Mouse (Mus musculus) lung, postnatal 25 days (tissue): Measurements from ENCODE around the gene Tmem181a.
"Not testable (repeated sequence)": the region's sequence is repeated elsewhere in the genome, so short reads cannot be mapped to it uniquely, and the experiment has no call there.

Experiments used
- DNase-seq: peaks from one replicate; pipeline ENCODE4 v3.0.0; 2022; ENCODE audit warnings: low spot score

The Tmem181a gene

GRCm38 (mm10) chr17:6256400-6257069 is at the start of gene Tmem181a:
TSS of gene Tmem181a (plus strand) at chr17:6256860.
- DNase-seq, result not testable (repeated sequence)

- DNase-seq, result no peak
These were observed 44.9 kb upstream of the Tmem181a start for GRCm38 (mm10) chr17:6211721-6212120.

DNA sequence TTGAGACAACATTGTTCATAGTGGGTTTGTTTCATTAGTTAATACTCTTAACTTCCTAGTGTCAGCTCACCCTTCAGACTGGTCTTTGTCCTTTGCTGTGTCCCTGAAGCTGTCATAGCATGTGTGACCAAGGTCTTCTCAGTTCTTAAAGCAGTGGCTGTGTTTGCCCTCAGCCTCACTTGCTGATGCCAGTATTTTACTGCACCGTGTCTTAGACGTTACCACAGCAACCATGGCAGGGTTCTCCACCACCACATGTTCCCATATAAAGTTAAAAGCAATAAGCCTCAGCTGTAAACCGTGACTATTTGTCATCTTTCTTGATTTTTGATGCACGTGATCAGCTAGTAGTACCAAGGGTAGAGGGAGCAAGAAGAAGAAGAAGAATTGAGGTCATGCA is 41.0 kb upstream of the Tmem181a start:
- DNase-seq, result no peak

- DNase-seq, result no peak
These were observed 40.1 kb upstream of the Tmem181a start for GRCm38 (mm10) chr17:6216514-6216913.

- DNase-seq, result not testable (repeated sequence)
These were observed 24.0 kb upstream of the Tmem181a start for GRCm38 (mm10) chr17:6232633-6233032.

- DNase-seq, result not testable (repeated sequence)
These were observed 5.4 kb upstream of the Tmem181a start for GRCm38 (mm10) chr17:6251298-6251697.

GRCm38 (mm10) chr17:6257070-6257456 is 403 bp downstream of the Tmem181a start:
- not testable (repeated sequence) for DNase-seq

DNA sequence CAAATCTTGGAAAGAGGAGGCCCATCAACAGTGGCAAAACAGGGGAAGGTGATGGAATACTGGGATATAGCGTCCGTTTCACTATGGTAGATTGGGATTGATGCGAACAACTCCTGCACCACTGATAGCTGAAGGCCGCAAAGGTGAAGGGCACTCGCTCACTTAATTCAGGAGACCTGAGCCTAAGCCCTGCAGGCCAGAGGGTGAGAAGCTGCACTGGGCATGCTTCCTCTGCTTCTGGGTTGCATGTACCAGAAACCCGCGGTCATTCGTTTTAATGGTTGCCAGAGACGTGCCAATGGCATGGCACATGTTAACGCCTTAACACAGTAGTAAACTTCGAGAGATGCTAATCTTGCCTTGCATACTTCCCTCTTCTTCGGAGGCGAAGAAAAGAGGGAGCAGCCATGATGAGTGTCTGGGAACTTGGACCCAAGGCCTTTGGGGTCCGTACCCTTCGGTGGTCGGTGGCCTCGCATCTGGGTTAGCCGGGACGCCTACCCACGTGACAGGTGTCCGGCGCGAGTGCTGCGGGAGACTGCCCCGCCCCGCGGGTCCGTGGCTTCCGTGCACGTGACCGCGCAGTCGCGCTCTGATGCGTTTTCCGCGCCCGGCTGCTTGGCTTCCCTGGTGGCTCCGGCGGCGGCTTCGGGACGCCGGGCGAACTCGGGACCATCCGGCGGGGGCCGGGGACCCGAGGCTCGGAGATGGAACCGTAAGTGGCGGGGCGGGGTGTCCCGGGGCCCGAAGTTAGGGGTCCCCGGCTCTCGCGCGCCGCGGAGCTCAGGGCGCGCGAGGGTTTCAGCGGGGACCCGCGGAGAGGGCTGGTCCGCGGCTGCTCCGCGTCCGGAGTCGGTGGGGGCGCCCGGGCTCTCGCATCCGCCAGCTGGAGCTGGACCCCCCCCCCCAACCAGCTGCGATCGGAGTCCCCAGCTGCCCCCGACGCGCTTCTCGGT is 13.5 kb downstream of the Tmem181a start:
- DNase-seq, result not testable (repeated sequence)

DNA sequence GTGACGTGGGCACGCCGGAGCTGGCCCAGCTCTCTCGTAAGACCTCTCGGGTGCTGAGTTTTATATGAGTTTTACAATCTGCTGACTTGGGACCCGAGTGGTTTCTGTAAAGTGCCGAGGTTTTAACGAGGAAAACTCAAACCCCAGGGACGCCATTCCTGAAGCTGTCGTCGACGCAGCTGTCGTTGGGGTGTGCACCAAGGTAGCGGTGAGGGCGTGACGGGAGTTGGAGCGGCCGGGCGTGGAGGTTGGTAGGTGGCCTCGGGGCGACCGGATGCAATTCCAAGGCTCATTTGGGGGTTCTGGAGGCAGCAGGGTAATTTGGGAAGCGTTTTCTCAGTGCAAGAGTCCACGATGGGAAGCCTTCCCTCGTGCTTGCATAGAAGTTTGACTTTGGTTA is 14.2 kb downstream of the Tmem181a start:
- not testable (repeated sequence) for DNase-seq

DNA sequence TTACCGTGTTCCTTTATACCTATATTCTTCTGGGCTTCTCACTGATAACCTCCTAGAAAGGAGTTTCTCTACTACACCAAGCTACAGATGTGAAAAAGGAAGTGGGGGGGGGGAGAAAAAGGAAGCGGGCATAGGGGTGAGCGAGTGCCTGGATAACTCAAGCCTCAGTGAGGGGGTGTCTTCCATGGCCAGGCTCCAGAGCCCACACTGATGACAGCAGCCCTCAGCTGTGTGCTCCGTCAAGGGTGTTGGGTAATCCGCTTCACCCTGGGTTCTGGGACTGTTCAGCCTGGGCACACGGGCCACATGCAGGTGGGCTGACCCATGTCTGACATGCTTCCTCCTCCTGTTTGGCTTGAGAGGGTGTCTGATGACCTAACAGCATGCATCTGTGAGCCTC is 15.3 kb downstream of the Tmem181a start:
- DNase-seq, result not testable (repeated sequence)

DNA sequence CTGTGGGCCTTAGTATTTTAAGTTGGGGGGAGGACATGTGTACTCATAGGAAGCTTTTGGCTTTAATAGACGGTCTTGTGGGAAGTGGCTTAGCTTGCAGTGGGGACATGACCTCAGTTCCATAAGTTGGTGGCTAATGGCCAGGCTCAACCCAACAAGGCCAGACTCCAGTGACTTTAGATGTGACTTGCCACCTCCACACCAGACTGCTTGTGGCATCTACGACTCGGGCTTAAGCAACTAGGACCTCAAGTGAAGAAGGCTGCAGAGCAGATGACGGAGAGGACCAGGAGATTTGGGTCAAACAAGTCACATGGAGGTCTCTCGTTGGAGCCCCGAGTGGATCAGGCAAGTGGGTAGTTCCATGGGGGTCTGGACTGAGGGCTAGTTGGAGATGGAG is 18.0 kb downstream of the Tmem181a start:
- not testable (repeated sequence) for DNase-seq

GRCm38 (mm10) chr17:6279205-6279604 is 22.5 kb downstream of the Tmem181a start:
- peak; percentile 49 for DNase-seq

DNA sequence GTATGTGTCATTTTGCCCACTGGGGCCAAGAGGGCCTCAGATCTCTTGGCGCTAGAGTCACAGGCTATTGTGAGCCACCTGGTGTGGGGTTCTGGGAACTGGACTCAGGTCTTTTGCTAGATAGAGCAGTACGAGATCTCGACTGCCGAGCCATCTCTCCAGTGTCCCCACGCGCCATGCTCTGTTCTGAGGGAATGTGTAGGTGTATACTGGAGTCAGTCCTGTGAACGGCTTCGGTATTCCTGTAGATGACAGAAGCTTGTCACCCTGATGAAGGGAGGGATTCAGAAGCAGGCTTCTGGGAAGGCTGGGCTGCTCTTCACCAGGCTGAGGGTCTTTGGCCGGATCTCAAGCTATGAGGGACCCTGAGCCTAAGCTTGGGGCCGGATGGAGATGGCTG is 23.1 kb downstream of the Tmem181a start:
- not testable (repeated sequence) for DNase-seq

DNA sequence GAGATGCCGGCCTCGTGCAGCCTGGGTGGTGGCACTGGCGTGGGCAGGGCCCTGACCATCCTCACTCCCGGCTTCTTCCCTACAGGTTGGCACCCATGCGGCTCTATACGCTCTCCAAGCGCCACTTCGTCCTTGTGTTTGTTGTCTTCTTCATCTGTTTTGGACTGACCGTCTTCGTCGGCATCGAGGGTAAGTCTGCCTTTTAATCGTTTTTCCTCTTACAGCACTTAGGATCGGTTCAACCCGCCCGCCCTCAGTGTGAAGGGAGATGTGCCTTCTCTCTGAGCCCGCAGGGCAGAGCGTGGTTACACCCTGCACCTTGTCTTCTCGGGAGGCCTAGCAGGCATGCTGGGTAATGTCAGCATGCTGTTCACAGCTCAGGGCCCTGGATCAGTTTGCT is 23.9 kb downstream of the Tmem181a start:
- DNase-seq, result not testable (repeated sequence)

GRCm38 (mm10) chr17:6283137-6283536 is 26.5 kb downstream of the Tmem181a start:
- not testable (repeated sequence) for DNase-seq

DNA sequence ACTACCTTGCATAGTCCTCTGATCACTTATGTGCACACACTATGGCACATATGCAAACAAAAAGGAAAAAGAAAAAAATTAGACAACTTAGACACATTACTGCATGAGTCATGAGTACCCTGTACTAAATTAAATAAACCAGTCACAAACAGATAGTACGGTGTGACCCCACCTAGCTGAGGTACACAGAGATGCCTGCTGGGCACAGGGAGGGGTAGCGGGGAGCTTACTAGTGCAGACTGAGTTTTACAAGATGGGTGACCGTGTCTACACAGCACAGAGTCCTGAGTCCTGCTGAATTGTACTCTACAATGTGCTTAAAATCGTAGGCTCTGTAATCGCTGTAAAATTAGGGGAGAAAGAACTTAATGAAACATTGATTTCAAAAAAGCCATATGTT is 29.5 kb downstream of the Tmem181a start:
- not testable (repeated sequence) for DNase-seq

DNA sequence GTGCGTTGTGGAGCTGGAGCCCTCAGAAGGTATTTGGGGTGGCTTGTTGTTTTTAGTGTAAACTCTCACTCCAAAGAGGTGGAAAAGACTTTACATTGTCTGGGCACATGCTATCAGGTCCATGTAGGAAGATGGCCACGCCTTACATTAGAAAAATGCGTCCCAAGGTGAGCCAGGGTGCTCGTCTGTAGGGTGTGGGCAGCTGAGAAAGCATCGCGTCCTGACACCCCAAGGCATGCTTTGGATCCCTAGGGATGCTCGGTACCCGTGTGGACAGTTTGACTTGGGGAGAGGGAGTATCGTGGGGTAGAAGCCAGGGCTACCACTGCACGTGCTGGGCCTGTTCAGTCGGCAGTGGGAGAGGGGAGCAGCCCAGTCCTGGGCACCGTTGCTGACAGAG is 32.4 kb downstream of the Tmem181a start:
- DNase-seq, result not testable (repeated sequence)

GRCm38 (mm10) chr17:6293882-6294281 is 37.2 kb downstream of the Tmem181a start:
- DNase-seq, result not testable (repeated sequence)

GRCm38 (mm10) chr17:6297060-6297795 is 40.6 kb downstream of the Tmem181a start:
- not testable (repeated sequence) for DNase-seq

- not testable (repeated sequence) for DNase-seq
These were observed 43.7 kb downstream of the Tmem181a start for GRCm38 (mm10) chr17:6300190-6300863.

- DNase-seq, result not testable (repeated sequence)
These were observed 48.2 kb downstream of the Tmem181a start for GRCm38 (mm10) chr17:6304891-6305290.
